Mouse (Mus musculus): Measurements from ENCODE around the gene Tesc.

DNA sequence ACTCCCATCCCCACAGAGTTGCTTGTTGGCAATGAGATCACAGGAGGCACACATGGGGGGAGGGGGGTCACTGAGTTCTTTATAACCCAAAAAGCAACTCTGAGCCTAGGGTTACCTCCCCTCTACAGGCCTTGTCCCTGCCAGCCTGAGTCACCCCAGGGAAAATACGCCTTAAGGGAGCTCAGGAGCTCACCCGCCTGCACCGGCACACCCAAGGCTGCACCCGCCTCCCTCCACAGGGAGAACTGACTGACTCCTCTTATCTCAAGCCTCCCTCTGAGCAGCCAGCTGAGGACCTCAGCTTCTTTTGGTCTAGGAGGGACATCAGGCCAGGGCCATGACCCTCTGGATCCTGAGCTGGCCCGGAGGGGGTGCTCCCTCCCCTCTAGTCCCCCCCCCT is 3.5 kb downstream of the Tesc start:
- TF ChIP-seq CTCF (IDR thresholded peaks at IDR 0.05; ENCODE audit: low read depth, low read length) (no peak), GATA1 (IDR thresholded peaks at IDR 0.05; ENCODE audit: borderline replicate concordance, low read length) (no peak)
